Mouse (Mus musculus) bone marrow macrophage, adult 2 months (primary cell): ENCODE results near the gene Fgfr1op. TPM values are rescaled to one million over a fixed set of nuclear protein-coding genes. Genes with fewer than 3 reads are reported as not detected.

Experiments used
- H3K27ac ChIP-seq: 2 replicates; pipeline ENCODE4 v1.5.1; 2012; ENCODE audit warnings: low read depth, low read length; ENCODE audit not compliant: insufficient read depth
- H3K4me1 ChIP-seq: 2 replicates; pipeline ENCODE4 v1.6.1; 2012; ENCODE audit warnings: low read length; ENCODE audit not compliant: control insufficient read depth, insufficient read depth
- H3K4me3 ChIP-seq: 2 replicates; pipeline ENCODE4 v1.5.1; 2012; ENCODE audit warnings: mild to moderate bottlenecking, low read length, moderate library complexity; ENCODE audit not compliant: insufficient read depth
- CTCF ChIP-seq: IDR thresholded peaks from 2 replicates; pipeline ENCODE4 v1.5.1; 2012; ENCODE audit warnings: low read depth, mild to moderate bottlenecking, low read length, moderate library complexity
- POLR2A ChIP-seq: IDR thresholded peaks from 2 replicates; pipeline ENCODE4 v1.6.1; 2012; ENCODE audit warnings: mild to moderate bottlenecking, low read depth, low read length, borderline replicate concordance
- polyA plus RNA-seq: library from polyadenylated mRNA; stranded (reverse); fragments of >200 nt; gene quantifications from 2 replicates; pipeline ENCODE4 v1.2.4, GENCODE M21; 2012; ENCODE audit not compliant: missing spikeins, insufficient read depth, insufficient read length

Gene Fgfr1op
- polyA plus RNA-seq, 1 experiment = 17.4 TPM

GRCm38 (mm10) chr17:8233618-8234214 is 68.4 kb downstream of the Fgfr1op start:
- H3K4me1 ChIP-seq = peaks cover 30% of the 10 kb centered on the region

GRCm38 (mm10) chr17:8234537-8234936 is 69.2 kb downstream of the Fgfr1op start:
- Histone ChIP-seq H3K4me3 (no peak overlapping the region), H3K27ac (no peak overlapping the region), H3K4me1 (peaks cover 29% of the 10 kb centered on the region)
- TF ChIP-seq POLR2A (no peak), CTCF (no peak)

More at GRCm38 (mm10) chr17:8233618-8234214, 68.4 kb downstream of the Fgfr1op start:
- no peak overlapping the region for H3K4me3 ChIP-seq
- TF ChIP-seq CTCF = no peak
- no peak for TF ChIP-seq POLR2A
- H3K27ac ChIP-seq = no peak overlapping the region

- no peak within 1 kb of the TSS for H3K4me3 ChIP-seq
- H3K27ac ChIP-seq = no peak within 1 kb of the TSS
- TF ChIP-seq CTCF (no peak), POLR2A (no peak)
- peaks cover 28% of the 10 kb centered on the region for H3K4me1 ChIP-seq
Measured at GRCm38 (mm10) chr17:8235743-8236142, 70.4 kb downstream of the Fgfr1op start, which contains the start of gene Ccr6. TSS of gene Ccr6 (plus strand) at chr17:8236043.

GRCm38 (mm10) chr17:8238012-8238710 is 72.9 kb downstream of the Fgfr1op start:
- TF ChIP-seq CTCF = no peak
- TF ChIP-seq POLR2A = no peak
- no peak overlapping the region for H3K4me3 ChIP-seq
- no peak overlapping the region for H3K27ac ChIP-seq
- H3K4me1 ChIP-seq = peaks cover 16% of the 10 kb centered on the region

- no peak overlapping the region for H3K27ac ChIP-seq
- TF ChIP-seq CTCF (no peak), POLR2A (no peak)
- H3K4me1 ChIP-seq = peaks cover 11% of the 10 kb centered on the region
- no peak overlapping the region for H3K4me3 ChIP-seq
Measured at GRCm38 (mm10) chr17:8239561-8239960, 74.3 kb downstream of the Fgfr1op start.

- H3K4me1 ChIP-seq = peaks cover 11% of the 10 kb centered on the region
Measured at GRCm38 (mm10) chr17:8240517-8240916, 75.2 kb downstream of the Fgfr1op start.

GRCm38 (mm10) chr17:8241645-8242044 is 76.3 kb downstream of the Fgfr1op start:
- no peak overlapping the region for H3K4me3 ChIP-seq
- no peak for TF ChIP-seq POLR2A
- no peak for TF ChIP-seq CTCF
- no peak overlapping the region for H3K27ac ChIP-seq
- peaks cover 11% of the 10 kb centered on the region for H3K4me1 ChIP-seq

More at GRCm38 (mm10) chr17:8240517-8240916, 75.2 kb downstream of the Fgfr1op start:
- Histone ChIP-seq H3K4me3 (no peak overlapping the region), H3K27ac (no peak overlapping the region)
- TF ChIP-seq CTCF = no peak
- no peak for TF ChIP-seq POLR2A

GRCm38 (mm10) chr17:8242186-8242585 is 76.9 kb downstream of the Fgfr1op start:
- Histone ChIP-seq H3K27ac (no peak overlapping the region), H3K4me3 (no peak overlapping the region), H3K4me1 (peaks cover 11% of the 10 kb centered on the region)
- TF ChIP-seq POLR2A = no peak
- TF ChIP-seq CTCF = no peak

- no peak overlapping the region for H3K27ac ChIP-seq
- TF ChIP-seq POLR2A = no peak
- no peak for TF ChIP-seq CTCF
- no peak overlapping the region for H3K4me3 ChIP-seq
- H3K4me1 ChIP-seq = no peaks in the 10 kb centered on the region
Measured at GRCm38 (mm10) chr17:8244124-8244523, 78.8 kb downstream of the Fgfr1op start.

- no peaks in the 10 kb centered on the region for H3K4me1 ChIP-seq
- H3K27ac ChIP-seq = no peak overlapping the region
- H3K4me3 ChIP-seq = no peak overlapping the region
- TF ChIP-seq CTCF (no peak), POLR2A (no peak)
Measured at GRCm38 (mm10) chr17:8246102-8246754, 80.9 kb downstream of the Fgfr1op start.

Other genes starting within 250 kb of the Fgfr1op start
- 8.0 and 11.4 TPM in 2 replicates for gene Tagap, start 239.5 kb upstream of the Fgfr1op start, polyA plus RNA-seq
- 27.9 and 41.5 TPM in 2 replicates for gene Rsph3a, start 219.9 kb upstream of the Fgfr1op start, polyA plus RNA-seq
- gene Gm49673, start 17.7 kb upstream of the Fgfr1op start, polyA plus RNA-seq = 0.45 TPM in 1 of 2 replicates, not detected in the other
- gene Rnaset2a, start 17.4 kb upstream of the Fgfr1op start, polyA plus RNA-seq = 19.5 and 23.3 TPM in 2 replicates
- gene Ccr6, start 70.5 kb downstream of the Fgfr1op start, polyA plus RNA-seq = not detected in 2 replicates
- 103 and 118 TPM in 2 replicates for gene Mpc1, start 117.4 kb downstream of the Fgfr1op start, polyA plus RNA-seq
- gene Sft2d1, start 145.6 kb downstream of the Fgfr1op start, polyA plus RNA-seq = 161 and 186 TPM in 2 replicates
- gene Prr18, start 172.0 kb downstream of the Fgfr1op start, polyA plus RNA-seq = 0.24 and 0.67 TPM in 2 replicates
- not detected in 2 replicates for gene T2, start 190.5 kb downstream of the Fgfr1op start, polyA plus RNA-seq